Mouse (Mus musculus): ENCODE measurements around the gene Zfp592.
A peak's percentile ranks its signal among the peaks of the same experiment; 100 is the strongest.

Gene Zfp592

DNA sequence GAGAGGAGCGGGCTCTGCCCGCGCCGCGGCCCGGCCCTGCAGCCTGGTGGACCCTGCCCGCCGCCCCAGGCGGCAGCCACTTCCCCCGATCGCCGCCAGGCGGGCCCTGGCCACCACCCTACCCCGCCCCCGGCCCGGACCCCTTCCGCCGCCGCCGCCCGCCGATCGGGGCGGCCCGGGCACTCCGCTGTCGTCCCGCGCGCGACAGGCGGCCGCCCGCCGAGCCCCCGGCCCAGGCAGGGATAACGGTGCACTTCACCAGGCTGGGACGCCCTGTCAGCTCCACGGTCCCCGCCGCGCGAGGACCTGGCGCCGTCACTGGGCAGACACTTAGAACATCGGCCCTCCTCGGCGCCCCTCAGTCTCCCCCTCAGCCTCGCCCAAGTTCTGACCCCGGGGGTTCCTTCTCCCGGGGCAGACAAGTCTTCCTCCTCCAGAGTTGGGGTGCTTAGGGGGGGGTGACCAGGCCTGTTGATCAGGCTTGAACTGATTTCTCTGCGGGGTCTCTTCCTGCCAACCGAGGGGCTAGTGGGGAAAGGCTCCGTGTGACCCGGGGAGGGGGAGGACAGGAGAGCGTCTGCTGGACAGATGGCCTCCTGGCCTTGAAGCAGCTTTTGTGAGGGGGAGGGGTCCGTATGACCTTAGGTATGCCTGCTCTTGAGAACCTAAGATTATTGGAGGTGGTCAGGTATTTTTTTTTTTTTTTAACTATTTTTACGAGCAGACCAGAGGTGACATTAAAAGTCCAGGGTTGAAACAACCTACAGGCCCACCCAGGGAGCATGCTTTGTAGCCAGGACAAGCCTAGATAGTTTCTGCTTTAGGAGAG, 567 bp downstream of the Zfp592 start:
- DNase-seq (ENCODE audit: low read depth, low spot score): peak; percentile 51

DNA sequence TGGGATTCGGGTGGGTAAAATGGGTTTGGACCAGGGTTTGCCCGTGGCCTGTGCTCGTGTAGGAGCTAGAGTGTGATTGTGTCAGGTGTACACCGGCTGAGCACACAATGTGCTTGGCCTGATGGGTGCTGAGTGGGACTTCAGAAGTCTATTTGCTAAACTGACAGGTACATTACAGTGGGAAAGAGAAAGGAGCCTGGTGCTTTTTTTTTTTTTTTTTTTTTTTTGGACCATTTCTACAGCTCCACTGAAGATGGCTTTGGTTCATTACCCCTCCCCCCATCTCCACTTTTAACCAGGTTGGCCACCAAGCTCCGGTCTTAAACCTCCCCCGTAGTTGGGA, 1.2 kb downstream of the Zfp592 start:
- peak; percentile 31 for DNase-seq (ENCODE audit: low read depth, low spot score)

DNA sequence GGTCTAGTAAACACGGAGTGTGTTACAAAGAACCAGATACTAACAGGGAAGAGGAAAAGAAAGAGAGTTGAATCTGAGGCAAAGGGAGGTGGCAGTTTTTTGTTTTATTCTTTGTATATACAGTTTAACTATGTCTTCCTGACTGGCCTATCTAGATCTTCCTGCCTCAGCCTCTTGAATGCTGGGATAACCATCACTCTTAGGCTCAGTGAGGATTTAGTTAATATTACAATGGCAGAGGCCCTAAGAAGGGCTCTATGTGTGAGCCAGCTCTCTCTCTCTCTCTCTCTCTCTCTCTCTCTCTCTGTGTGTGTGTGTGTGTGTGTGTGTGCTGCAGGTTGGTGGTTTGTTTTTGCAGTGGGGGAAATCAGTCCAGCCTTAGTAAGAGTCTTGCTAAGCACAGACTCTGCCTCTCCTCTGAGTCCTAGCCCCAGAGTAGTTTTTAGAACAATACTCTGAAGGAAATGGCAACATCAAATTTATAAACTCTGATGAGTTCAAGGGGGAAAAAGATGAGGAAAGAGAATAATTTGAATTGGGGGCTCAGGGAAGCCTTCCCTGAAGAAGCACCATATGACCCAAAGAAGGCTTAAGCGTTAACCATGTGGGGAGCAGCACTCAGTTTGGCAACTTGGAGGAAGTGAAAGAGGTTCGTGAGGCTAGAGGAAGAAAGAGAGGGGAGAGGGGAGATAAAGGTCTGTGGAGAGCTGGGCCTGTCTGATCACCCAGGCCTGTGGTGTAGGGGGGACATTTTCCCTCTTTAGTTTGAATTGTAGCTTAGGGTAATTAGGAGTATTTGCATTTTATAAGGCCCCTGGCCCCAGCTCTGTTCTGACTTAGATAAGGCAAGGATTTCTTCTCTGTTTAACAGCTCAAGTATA, 2.0 kb downstream of the Zfp592 start:
- DNase-seq (ENCODE audit: low read depth, low spot score): no peak

DNA sequence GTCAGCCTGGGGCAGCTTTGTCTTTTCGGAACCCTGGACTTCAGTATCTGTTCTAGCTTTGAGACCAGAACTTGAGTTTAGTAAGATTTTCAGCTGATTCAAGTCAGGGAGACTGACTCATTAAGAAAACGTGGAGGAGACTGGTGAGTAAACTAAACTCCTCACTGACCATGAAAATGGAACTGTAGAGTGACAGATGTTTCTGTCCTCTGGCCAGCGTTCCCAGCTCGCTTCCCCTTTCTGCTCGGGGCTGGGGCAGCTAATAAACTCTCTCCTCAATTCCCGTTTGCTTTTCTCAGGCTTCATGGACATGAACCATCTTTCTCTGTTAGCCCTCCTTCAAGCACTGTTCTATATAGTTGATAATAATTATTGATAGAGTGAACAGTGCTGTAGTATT, 4.3 kb downstream of the Zfp592 start:
- no peak for DNase-seq (ENCODE audit: low read depth, low spot score)

DNA sequence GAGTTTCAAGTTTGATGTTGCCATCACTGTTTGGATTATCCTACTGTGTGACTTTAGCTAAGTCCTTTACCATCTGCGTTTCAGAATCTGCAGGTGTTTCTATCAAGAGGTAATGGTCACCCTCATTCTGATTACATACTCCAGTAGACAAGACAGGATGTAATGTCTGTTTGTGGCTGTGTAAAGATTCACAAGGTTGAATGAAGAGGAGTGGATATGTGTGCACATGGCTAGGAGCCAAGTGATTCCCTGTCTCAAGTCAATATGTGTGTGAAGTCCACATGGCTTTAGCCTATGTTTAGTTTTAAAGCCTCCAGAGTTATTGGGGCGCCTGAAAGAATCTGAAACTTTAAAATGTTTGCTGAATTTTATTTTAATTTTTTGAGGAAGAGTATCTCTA, 6.1 kb downstream of the Zfp592 start:
- DNase-seq (ENCODE audit: low read depth, low spot score): no peak

DNA sequence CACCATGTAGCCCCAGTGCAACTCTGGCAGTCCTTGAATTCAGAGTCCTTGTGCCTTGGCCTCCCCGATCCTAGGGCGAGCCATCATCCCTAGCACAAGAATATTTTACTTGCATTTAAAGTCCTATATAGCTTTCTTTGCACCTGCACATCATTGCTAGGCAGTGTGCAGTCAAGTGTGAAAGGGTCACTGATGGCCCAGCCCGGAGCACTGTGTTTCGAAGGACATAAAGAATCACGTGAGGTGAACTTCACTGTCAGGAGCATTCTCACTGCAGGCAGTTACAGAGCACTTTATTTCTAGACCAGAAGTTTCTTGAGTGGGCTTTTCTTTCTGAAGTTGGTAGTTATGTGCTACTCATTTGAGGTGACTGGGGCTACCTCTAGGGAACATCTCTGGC, 8.4 kb downstream of the Zfp592 start:
- DNase-seq (ENCODE audit: low read depth, low spot score): no peak

DNA sequence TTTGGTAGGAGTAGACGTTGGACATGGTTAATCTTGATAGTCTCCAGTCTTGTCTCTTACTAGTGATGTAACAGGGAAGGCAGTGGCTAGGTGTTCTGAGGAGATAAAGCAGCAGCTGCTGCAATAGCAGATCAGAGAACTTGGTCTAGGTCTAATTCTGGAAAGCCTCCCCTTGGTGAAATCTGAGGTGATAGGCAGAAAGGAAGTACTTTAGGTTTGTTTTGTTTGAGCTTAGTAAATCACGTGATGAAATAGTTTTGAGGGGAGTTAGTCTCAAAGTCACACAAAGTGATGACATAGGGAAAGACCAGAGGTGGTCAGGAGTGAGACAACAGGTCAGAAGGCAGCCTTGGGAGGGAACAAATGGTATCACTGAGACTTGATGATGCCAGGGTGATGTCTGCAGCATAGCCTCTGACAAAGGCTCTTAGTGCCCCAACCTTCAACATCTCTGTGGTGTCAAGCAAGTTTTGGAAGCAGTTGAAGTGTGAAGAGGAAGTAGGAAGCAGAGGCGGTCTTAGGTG, 11.1 kb downstream of the Zfp592 start:
- no peak for DNase-seq (ENCODE audit: low read depth, low spot score)

DNA sequence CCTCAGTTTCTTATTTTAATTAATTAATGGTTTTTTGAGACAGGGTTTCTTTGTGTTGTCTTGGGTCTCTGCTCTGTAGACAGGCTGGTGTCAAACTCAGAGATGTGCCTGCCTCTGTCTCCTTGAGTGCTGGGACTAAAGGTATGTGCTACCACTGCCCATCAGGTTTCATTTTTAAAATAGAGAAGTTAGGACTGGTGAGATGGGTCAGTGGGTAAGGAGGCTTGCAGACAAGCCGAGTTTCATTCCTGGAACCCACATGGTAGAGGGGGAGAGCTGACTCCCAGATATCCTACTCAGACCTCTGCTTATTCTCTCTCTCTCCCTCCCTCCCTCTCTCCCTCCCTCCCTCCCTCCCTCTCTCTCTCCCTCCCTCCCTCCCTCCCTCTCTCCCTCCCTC, 12.5 kb downstream of the Zfp592 start:
- no peak for DNase-seq (ENCODE audit: low read depth, low spot score)

DNA sequence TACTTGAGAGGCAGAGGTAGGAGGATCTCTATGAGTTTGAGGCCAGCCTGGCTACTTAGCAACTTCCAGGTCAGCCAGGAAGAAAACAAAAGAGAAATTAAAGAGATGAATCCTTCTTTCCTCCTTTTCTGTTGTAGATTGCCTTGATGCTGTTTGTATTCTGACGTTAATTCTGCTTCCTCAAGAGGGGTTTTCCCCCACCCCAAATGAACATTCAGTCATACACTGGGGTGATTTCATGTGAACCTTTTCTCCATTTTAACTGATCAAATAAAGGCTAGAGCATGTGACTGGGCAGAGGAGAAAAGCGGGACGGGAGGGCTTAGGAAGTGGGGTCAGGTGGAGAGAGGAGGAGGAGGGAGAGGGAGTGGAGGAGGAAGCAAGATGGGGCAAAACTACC, 14.8 kb downstream of the Zfp592 start:
- no peak for DNase-seq (ENCODE audit: low read depth, low spot score)

DNA sequence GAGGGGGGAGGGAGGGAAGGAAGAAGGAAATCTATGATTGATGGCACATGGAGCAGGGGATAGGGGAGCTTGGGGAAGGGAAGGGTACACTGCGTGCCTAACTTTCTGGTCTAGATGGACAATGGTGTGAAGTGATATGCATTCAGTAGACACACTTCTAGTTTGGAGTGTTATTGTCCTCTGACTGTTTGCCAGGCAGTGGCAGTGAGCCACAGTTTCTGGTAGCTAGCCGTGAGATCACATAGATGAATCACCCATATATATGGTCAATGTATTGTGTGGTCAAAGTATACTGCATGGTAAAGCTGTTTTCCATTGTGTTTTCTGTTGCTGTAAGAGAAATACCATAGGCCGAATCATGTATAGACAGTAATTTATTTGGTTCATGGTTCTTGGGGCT, 18.1 kb downstream of the Zfp592 start:
- DNase-seq (ENCODE audit: low read depth, low spot score): no peak

DNA sequence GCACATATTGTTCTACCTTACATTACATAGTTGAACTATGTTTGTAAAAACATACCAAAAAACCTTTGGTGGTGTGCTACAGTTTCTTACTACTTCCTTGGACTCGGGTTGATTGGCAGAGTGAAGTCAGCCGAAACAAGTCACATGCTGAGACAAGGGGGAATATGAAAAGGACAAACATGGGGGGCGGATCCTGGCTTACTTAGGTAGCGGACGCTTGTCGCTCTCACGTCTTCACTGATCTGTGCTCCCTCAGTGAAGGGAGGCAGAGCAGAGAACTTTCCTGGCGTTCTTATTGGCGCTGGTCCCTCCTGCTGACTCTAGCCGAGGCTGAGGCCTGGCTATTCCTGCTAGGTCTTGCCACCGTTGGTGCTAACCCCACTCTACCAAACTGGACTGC, 26.8 kb downstream of the Zfp592 start:
- DNase-seq (ENCODE audit: low read depth, low spot score): no peak

DNA sequence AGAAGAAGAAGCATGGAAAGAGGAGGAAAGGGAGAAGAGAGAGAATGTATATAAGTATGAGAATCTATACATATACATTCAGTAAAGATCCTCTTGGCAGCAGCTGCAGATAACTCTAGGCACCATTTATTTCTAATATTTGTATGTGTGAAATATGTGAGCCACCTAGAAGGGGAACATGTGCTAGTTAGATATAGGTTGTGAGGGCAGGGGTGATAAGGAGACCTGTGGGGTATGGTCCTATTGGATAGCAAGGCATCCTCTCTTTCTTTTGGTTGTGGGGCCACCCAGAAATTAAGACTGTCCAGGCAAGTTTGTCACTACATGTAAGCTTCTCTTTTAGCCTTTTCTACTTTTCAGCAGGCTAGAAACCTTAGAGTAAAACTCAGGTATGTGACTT, 29.2 kb downstream of the Zfp592 start:
- no peak for DNase-seq (ENCODE audit: low read depth, low spot score)

DNA sequence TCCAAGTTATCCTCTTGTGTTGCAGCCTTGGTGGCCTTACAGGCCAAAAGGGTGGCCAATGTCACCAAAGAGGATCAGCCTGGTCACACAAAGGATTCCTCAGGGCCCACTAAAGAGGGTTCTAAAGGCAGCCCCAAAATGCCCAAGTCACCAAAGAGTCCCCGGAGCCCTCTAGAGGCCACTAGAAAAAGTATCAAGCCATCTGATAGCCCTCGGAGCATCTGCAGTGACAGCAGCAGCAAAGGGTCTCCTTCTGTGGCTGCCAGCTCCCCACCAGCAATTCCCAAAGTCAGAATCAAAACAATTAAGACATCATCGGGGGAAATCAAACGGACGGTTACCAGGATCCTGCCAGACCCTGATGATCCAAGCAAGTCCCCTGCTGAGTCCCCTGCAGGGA, 30.6 kb downstream of the Zfp592 start:
- peak; percentile 28 for DNase-seq (ENCODE audit: low read depth, low spot score)

DNA sequence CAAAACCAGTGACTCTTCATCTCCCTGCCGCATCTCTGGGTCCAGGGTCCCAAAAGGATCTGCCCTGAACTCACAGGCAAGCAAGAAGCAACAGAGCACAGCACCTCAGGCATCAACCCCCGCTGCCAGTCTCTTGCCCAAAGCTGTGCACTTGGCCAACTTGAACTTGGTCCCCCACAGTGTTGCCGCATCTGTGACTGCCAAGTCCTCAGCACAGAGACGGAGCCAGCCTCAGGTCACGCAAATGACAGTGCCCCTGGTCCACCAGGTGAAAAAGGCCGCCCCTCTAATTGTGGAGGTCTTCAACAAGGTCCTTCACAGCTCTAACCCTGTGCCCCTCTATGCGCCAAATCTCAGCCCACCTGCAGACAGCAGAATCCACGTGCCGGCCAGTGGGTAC, 31.2 kb downstream of the Zfp592 start:
- peak; percentile 64 for DNase-seq (ENCODE audit: low read depth, low spot score)

DNA sequence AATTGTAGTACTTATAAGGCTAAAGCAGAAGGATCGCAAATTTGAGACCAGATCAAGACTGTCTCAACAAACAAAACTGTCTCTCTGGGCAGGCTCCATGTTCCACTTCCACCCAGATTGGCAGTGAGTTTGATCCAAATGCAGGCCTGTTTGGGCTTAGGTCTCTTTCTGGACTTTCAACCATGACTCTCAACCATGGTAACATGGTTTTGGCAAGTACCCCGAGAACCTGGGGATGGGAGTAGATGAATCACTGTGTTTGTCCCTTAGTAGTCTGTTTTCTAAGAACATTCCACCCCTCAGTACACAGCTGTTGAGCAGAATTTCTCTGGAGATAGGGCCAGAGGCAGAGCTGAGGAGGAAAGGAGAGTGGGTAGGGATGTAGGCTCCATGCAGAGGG, 32.3 kb downstream of the Zfp592 start:
- peak; percentile 29 for DNase-seq (ENCODE audit: low read depth, low spot score)

DNA sequence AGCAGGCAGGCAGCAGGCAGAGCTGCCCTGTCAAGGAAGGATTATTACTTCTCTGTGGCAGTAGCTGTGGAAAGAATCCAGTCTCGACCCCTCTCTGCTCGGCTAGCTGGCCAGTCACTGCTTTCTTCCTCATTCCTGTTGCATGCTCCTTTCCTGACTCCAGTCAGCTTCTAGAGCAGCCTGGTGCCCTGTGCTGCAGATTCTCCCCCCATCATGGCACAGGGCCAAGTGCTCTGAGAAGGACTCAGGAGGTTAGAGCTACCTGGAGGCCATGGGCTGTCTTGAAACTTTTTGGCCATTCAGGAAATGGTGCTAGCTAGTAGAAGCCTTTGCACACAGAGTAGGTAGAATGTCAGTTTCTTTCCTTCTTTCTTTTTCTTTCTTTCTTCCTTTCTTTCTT, 46.2 kb downstream of the Zfp592 start:
- DNase-seq (ENCODE audit: low read depth, low spot score): no peak

DNA sequence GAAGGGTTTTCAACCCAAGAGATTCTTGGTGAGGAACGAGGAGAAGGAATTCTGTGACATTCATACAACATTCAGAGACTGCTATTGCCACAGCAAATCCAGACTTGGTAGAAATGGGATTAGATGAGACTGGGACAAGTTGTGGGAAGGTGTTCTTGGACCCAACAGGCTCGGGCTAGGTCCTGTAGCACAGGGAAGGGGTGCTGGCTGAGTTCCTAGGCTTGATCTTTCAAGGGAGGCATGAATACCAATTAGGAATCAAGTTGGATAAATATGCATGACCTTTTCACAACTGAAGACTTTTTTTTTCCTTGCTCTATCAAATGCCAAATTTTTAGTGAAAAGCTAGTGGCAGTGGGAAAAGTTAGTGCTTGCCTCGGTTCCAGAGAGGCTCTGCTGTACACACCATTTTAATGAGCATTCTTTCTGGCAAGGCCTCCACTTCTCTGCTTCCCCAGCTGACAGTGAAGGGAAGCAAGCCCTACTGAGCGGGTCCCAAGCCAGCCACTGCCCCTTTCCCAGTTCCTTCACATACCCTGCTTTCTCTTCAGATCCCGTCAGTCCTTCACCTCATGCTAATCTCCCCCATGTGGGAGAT, 49.6 kb downstream of the Zfp592 start:
- DNase-seq (ENCODE audit: low read depth, low spot score): peak; percentile 20

DNA sequence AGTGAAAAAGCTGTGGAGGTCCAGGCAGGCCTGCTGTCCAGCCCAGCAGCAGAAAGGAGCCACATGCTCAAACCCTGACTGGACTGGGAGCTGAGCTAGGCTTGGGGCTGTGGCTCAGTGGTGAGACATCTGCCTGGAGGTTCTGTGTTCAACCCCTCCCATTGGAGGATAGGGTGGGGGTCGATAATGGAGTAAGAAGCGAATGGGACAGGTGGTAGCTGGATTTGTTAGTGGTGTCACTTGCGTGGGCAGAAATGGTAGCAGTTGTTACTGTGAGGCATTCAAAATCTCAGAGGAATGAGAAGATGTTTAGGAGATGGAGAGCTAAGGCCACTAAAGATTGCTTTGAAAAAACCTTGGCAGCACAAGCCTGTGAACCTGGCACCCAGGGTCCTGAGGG, 54.4 kb downstream of the Zfp592 start:
- DNase-seq (ENCODE audit: low read depth, low spot score): no peak

DNA sequence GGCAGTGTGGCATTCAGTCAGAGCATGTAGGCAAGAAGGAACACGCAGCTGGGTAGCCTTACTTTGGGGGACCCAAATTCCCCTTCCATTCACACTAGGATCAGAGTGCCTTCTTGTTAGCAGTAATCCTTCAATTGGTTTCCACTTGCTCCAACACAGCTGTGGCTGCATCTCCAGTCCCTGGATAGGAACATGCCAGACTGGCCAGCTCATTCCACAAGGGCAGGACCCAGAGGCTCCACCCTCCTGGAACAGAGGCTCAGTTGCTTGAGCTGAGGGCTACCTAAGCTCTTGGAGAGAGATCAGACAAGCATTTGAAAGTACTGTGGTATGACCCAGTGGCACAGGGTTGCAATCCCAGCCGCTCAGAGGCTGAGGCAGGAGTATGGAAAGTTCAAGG, 55.0 kb downstream of the Zfp592 start:
- DNase-seq (ENCODE audit: low read depth, low spot score): no peak

DNA sequence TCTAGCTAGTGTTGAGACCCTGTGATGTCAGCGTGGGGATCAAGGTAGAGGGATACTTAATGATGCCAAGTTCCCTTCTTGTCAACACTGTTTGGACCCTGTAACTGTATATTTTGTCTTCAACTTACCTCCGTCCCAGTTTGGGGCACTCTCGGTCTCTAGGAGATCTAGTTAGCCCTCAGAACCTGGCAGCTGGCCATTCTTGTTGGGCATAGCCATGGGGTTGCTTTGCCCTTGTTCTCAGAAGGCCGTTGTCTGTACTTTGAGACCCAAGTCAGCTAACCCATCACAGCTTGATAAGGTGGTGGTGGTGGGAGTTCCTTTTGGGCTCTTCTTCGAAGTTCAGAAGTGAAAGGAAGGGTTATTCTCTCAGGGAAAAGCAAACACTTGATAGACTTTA, 56.5 kb downstream of the Zfp592 start:
- no peak for DNase-seq (ENCODE audit: low read depth, low spot score)

DNA sequence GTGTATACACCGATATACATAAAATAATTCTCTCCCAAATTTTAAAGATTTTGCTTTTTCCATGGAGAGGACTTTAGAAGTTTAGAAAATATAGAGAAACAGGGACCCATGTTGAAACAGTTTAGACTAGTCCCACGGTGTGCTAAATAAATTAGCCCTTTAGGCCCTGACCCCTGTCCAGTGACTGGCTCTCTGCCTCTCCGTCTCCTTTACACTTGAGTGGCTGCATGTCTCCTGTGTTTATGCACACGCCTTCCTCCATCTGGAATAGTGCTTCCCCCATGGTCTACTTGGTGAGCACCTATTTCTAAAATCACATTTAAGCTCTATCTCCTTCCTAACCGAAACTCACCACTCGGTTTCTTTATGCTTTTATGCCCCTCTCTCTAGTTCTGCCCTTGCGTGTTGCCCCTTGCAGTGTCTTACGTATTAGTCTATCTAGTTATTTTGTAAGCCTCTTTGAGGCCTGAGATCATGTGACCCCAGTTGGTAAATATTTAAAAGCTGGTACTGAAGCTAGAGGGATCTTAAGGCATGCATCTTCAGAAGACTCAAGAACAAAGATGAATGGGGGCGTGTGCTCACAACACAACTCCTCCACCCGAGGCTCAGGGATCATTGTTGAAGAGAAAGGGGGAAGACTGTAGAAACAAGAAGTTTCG, 62.4 kb downstream of the Zfp592 start:
- DNase-seq (ENCODE audit: low read depth, low spot score): no peak

DNA sequence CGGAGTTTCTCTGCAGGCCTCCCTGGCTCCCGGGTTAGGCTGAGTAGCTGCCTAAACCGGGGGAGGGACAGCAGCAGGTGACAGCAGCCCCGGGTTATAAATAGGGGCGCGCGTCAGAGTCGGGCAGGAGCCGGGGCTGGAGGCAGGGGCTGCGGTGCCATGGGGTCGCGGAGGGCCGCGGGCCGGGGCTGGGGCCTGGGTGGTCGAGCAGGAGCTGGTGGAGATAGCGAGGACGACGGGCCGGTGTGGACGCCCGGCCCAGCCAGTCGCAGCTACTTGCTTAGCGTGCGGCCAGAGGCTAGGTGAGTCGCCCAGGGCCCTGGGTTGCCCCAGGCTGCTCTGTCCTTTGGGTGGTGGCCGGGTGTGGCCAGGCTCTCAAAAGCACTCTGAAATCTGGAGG, 64.0 kb downstream of the Zfp592 start, which contains the start of gene Alpk3:
TSS of gene Alpk3 (plus strand) at position 130 of the 400 bp plus-strand sequence.
- no peak for DNase-seq (ENCODE audit: low read depth, low spot score)

Measured in brain, adult 2 months (tissue).